Mouse (Mus musculus): ENCODE measurements around the gene Slc2a12.

DNA sequence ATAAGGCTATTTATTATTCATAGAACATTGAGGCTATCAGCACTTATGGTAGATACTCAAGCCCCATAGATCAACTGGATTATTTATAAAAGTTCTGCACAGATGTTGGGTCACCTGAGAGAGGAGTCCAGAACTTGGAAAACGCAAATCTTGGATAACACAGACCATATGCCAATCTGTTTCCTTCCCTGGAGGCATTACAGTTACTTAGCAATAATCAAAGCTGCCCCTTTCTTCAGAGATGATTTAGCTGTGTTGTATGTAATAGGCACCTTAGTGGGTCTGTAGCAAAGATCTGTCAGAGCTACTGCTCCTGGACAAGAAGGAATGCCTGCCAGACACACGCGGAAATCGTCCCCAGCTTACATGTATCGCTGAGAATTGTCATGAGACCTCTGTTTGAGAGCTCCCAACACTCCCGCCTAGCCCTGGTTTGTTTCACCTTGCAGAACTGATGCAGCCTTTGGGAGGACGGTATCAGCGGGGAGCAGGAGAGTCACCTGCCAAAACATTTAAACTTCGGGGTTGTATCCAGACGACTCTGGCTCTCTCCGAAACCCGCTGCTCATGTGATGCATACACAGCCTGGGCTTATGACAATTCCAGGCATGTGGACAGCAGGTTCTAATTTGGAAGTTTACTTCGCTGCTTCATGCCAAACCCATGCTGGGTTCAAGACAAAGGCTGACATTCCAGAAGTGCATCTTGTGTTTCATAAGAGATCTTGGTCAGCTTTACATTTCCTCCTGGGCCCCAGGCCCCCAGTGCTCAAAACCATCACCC is 31.2 kb downstream of the Slc2a12 start:
- TF ChIP-seq POLR2A (IDR thresholded peaks at IDR 0.05; ENCODE audit: insufficient read length, low read depth) (no peak), POLR2AphosphoS2 (IDR thresholded peaks at IDR 0.05; ENCODE audit: insufficient read length, low read depth) (no peak), E2F4 (IDR thresholded peaks at IDR 0.05; ENCODE audit: insufficient read depth) (no peak), TCF12 (IDR thresholded peaks at IDR 0.05; ENCODE audit: insufficient read depth, poor library complexity, severe bottlenecking) (no peak), USF1 (IDR thresholded peaks at IDR 0.05; ENCODE audit: low read depth) (no peak), CEBPB (IDR thresholded peaks at IDR 0.05; ENCODE audit: insufficient read depth, poor library complexity, severe bottlenecking) (no peak)
